Mouse (Mus musculus) skeletal muscle tissue, postnatal 0 days (tissue): ENCODE measurements around the gene Prl3d3. TPM values are rescaled to one million over a fixed set of nuclear protein-coding genes. Genes with fewer than 3 reads are reported as not detected.

ENCODE experiments used
- polyA plus RNA-seq: library from polyadenylated mRNA; unstranded; fragments of >200 nt; fragmentation: Nextera tagmentation; extraction: Ambion mirVana; gene quantifications from 2 replicates; pipeline ENCODE4 v1.2.1, GENCODE M21; 2015

Gene Prl3d3
- polyA plus RNA-seq: not detected in 2 replicates

GRCm38 (mm10) chr13:27156490-27156889, at the start of gene Prl3d3:
Gene Prl3d3 (plus strand): TSS chr13:27156790.

GRCm38 (mm10) chr13:27121398-27121797, 35.2 kb upstream of the Prl3d3 start, which contains the start of gene Prl3d2:
Gene Prl3d2 (plus strand): TSS chr13:27121698.

DNA sequence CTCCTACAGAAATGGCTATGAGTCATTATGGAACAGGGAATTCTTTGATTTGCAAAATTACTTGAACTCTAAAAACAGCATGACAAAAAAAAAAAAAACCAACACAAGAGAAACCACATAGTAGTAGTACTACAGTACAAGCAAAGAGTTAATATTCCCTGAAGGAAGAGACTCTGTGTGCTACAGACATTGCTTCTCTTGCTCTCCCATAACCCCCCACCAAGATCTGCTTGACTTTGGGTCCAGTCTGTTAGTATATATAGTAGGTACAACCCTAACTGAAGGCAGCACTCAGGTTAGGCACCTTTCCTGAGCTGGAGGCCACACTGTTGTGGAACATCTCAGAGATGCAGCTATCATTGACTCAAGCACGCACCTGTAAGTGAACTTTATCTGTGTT, 39.8 kb downstream of the Prl3d3 start, which contains the start of gene Prl3c1:
Prl3c1 (plus strand) TSS at position 301 of the 400 bp plus-strand sequence.

Other genes with a start within 250 kb of the Prl3d3 start
- gene Prl, start 99.2 kb upstream of the Prl3d3 start, polyA plus RNA-seq: not detected in 2 replicates
- not detected in 2 replicates for gene Prl3d1, start 62.6 kb upstream of the Prl3d3 start, polyA plus RNA-seq
- not detected in 2 replicates for gene Prl3d2, start 35.1 kb upstream of the Prl3d3 start, polyA plus RNA-seq
- gene Prl3c1, start 39.9 kb downstream of the Prl3d3 start, polyA plus RNA-seq: not detected in 2 replicates
- not detected in 2 replicates for gene Prl3b1, start 85.1 kb downstream of the Prl3d3 start, polyA plus RNA-seq
- gene Prl3a1, start 102.6 kb downstream of the Prl3d3 start, polyA plus RNA-seq: not detected in 2 replicates
- not detected in 2 replicates for gene Prl6a1, start 155.8 kb downstream of the Prl3d3 start, polyA plus RNA-seq
- not detected in 2 replicates for gene Prl8a2, start 188.9 kb downstream of the Prl3d3 start, polyA plus RNA-seq
- not detected in 2 replicates for gene Prl2b1, start 234.1 kb downstream of the Prl3d3 start, polyA plus RNA-seq